In genomic region chr2:92650428-92650827, GRCm38 (mm10) we compare ENCODE assay signal across 24 mouse cellular contexts. TPM values are rescaled to one million over a fixed set of nuclear protein-coding genes. Genes with fewer than 3 reads are reported as not detected.
"Had no signal": no experiment of that assay in that cellular context is flagged by ENCODE, and none has a peak within 500 bp of the region (broad histone marks: within the 10 kb centered on the region; RNA-seq: fewer than 3 reads in every experiment).

No protein-coding gene starts in this region.

- ATAC-seq: inflammation-experienced regulatory T-cells, adult 6 months; intestine, embryonic 15.5 days; intestine, postnatal 0 days; liver, embryonic 12.5 days had no signal

- H3K27ac ChIP-seq: gastrocnemius, adult 2 months; heart, embryonic 10.5 days; intestine, embryonic 15.5 days; limb, embryonic 13.5 days; limb, embryonic 15.5 days; liver, embryonic 12.5 days; liver, embryonic 14.5 days had no signal

- DNase-seq: gastrocnemius, adult 2 months; gastrocnemius, postnatal 10 days; gastrocnemius, postnatal 25 days; heart, adult 18-20 months; heart, postnatal 10 days; heart, postnatal 4 days; kidney, adult 18-20 months; kidney, adult 8-10 months; kidney, postnatal 10 days; kidney, postnatal 25 days; kidney, postnatal 4 days; layer of hippocampus, adult 9-11 months; layer of hippocampus, postnatal 36 days; left cerebral cortex, postnatal 4 days had no signal

- H3K36me3 ChIP-seq: heart, embryonic 10.5 days; heart, embryonic 12.5 days; intestine, embryonic 15.5 days; limb, embryonic 13.5 days; limb, embryonic 15.5 days; liver, embryonic 12.5 days had no signal

- H3K4me2 ChIP-seq: heart, embryonic 12.5 days; intestine, embryonic 15.5 days; limb, embryonic 13.5 days; limb, embryonic 15.5 days; liver, embryonic 12.5 days had no signal

- H3K4me3 ChIP-seq: gastrocnemius, adult 2 months; heart, embryonic 10.5 days; heart, embryonic 12.5 days; intestine, embryonic 15.5 days; limb, embryonic 13.5 days; limb, embryonic 15.5 days; liver, embryonic 12.5 days had no signal

- H3K9me3 ChIP-seq: heart, embryonic 10.5 days; heart, embryonic 12.5 days; intestine, embryonic 15.5 days; limb, embryonic 13.5 days; limb, embryonic 15.5 days; liver, embryonic 12.5 days had no signal

- H3K27me3 ChIP-seq: heart, embryonic 12.5 days; intestine, embryonic 15.5 days; limb, embryonic 13.5 days; limb, embryonic 15.5 days; liver, embryonic 12.5 days had no signal

- H3K9ac ChIP-seq: heart, embryonic 12.5 days; intestine, embryonic 15.5 days; limb, embryonic 13.5 days; limb, embryonic 15.5 days; liver, embryonic 12.5 days; liver, embryonic 14.5 days had no signal

RNA-seq across cellular contexts. Expression of gene Chst1, which starts 50.9 kb away (rescaled TPM):
- total RNA-seq: granulocyte monocyte progenitor cell, adult 5-6 weeks had no signal
- polyA plus RNA-seq: inflammation-experienced regulatory T-cells, adult 6 months had no signal
